Mouse (Mus musculus) WW6 (cell line): ENCODE results near the gene Ccdc113.

Source experiments
- DNase-seq: peaks from one replicate; pipeline ENCODE4 v3.0.0-alpha.2; 2013; ENCODE audit warnings: low read depth, low spot score

Ccdc113 gene

DNA sequence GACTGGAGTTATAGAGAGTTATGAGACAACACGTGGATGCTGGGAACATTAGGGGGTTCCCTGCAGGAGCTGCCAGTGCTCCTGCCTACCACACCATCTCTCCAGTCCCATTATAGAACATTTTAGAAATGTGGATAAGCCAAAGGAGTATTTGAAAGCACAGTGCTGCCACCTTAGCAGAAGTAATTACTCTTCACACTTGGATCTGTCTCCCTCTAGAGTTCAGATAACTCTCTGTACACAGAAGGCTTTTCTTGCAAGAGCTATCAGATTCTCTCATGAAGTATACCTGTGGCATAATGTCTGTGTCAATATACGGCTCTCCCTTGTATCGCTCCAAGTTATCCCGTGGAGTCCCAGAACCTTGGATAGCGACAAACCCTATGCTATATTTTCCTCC lies 5.6 kb downstream of the Ccdc113 start:
- no peak for DNase-seq

DNA sequence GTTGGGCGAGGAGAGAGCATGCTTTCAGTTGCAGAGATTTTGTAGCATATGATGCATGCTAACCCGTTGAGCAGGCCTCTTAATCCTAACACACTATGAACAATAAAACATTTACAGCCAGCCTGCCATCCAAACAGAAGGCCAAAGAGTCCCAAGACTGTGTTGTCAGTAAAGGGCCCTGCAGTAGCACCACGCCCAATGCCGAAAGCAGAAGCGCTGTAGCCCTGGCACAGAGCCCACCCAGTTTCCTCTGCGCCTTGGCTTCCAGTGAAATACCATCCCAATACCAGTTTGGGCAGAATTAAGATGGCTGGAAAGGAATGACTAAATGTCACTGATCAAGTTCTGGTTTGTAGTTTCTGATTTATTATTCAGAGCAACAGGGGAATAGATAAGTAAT lies 8.3 kb downstream of the Ccdc113 start:
- no peak for DNase-seq

- DNase-seq, result no peak
Observed at GRCm38 (mm10) chr8:95543065-95543464, 9.2 kb downstream of the Ccdc113 start.

DNA sequence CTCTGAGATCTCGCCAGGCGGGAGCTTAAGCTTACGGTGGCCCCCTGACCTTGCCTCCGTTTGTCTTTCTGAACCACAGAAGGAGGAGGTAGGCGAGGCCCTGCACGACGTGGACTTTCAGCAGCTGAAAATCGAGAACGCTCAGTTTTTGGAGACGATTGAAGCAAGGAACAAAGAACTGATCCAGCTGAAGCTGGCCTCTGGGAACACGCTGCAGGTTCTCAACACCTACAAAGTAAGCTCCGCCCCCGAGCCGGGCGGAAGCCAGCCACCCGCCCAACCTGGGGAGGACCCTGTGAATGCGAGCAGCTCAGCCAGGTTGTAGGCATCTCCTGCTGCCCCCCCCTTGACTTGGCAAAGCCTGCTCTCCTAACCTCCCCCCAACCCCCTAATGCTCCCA lies 11.9 kb downstream of the Ccdc113 start:
- no peak for DNase-seq

- DNase-seq, result no peak
Observed at GRCm38 (mm10) chr8:95546986-95547385, 13.1 kb downstream of the Ccdc113 start.

DNA sequence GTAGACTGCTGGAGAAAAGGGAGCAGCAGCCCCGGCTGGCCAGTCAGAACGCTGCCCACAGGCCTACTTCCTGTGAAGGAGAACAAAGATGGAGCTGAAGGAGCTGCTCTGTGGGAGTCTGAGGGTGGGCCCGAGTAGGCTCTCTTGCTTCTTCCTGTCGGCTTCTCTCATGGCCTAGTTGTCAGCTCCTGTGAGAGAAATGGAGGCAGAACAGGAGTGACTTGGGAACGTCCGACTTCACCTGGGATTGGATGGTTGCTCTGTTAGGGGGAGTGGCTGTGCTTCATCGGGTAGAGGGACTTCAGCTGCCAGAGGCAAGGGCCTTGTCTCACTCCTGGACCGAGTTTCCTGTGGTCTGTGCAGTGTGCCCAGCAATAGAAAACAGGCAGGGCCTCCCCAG lies 14.0 kb downstream of the Ccdc113 start:
- no peak for DNase-seq

DNA sequence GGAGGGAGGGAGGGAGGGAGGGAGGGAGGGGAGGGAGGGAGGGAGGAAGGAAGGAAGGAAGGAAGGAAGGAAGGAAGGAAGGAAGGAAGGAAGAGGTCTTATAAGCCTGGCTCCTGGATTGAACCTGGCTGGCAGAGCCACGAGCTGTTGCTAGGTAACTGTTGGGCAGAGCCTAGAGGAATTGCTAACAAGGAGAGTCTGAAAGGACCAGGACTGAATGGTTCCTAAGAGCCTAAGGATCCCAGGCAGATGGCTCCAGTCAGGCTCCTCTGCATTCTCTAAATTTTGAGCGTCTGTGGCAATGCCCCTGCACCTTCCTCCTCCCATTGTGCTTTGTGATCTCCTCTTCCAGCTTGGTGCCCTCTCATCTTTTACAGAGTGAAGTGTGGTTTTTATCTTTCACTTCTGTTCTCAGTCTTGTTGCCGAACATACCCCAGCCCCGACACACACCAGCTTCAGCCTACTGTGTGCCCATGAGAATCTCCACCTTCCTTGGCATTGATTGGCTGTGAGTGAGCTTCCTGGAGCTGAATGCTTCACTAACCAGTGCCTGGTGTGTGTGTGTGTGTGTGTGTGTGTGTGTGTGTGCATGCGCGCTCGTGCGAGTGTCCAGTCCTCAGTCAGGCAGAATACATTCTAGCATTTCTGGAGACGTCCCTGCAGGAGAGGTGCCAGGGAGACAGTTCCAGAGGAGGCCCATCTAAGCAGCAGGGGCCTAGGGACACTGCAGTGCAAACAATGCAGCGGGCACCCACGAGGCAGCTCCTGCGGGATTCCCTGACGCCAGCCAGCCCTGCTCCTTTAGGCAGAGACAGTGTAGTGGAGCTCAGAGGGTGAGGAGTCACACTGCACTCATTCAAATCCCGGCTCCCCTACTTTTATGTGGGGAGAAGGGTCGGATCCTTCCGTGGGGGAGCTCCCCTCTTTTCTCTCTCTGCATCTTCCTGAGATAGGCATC lies 16.3 kb downstream of the Ccdc113 start:
- DNase-seq, result no peak

- DNase-seq, result no peak
Observed at GRCm38 (mm10) chr8:95551577-95551976, 17.7 kb downstream of the Ccdc113 start.

DNA sequence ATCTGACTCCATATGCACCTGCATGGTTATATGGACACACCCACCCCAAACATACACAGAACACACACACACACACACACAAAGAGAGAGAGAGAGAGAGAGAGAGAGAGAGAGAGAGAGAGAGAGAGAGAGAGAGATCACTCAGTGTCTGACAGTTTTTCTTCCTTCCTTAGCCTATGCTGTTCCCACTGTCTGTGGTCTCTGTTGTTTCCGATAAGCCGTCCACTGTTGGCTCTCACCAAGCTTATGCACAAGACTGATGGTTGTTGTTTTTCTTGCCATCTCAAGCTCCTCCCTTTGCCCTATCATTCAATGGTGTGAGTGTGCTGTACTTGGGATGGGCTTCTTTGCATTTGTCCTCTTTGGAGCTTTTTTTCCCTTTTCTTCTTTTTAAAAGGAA lies 22.1 kb downstream of the Ccdc113 start:
- DNase-seq, result no peak

DNA sequence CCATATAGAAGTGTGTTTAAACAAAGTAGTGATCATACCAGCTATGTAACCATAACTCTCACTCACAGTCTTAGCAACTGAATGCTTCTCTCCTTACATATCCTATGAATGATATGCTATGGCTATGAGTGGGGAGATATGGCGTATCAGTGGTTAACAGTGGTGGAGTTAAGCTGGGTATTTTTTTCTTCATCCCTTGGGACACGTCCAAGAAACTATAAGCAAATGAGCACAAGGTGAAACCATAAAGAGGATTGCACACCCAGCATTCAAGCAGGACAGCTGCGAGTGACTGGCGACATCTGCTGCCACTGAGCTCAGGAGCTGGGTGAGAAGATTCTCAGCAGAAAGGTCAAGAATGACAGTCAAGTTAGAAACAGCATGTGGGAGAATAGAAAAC lies 32.3 kb downstream of the Ccdc113 start:
- DNase-seq, result no peak

GRCm38 (mm10) chr8:95566809-95567208 lies 32.9 kb downstream of the Ccdc113 start:
- no peak for DNase-seq

DNA sequence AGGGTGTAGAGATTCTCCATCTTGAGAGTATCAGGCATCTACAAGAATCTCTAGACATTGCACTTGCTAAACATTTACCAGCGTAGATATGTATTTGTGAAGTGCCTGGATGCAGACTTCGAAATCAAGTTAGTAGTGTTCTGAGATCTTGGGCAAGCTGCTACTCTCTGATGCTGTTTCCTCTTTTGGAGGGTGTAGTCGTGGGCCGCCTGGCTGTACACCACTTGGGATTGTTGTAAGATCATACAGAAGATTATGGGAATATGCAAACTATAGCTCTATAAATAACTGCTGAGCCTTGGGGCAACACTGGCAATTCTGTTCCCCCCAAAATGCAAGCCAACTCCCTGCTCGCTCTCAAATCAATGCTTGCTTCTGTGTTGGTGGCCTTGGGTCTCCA lies 39.3 kb downstream of the Ccdc113 start:
- no peak for DNase-seq

DNA sequence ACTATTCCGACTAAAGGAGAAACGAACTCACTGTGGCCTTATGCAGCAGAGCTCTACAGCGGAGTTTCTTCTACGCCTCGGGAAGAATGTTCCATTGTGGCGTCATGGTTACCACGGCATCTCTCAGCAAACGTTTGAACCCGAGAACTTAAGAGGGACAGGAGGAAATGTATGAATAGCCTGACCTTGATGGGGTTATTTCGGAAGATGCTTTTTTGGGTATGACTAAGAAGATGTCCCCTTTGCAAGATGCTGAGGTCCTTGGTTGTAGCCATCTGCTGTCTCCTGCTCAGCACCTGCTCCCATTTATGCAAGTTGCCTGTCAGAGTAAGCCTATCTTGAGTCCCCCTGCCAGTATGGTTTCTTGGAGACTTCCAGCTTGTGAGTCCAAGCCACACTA lies 42.4 kb downstream of the Ccdc113 start, which contains the start of gene Prss54:
Prss54 (minus strand) TSS at position 101 of the 400 bp plus-strand sequence.
- no peak for DNase-seq

DNA sequence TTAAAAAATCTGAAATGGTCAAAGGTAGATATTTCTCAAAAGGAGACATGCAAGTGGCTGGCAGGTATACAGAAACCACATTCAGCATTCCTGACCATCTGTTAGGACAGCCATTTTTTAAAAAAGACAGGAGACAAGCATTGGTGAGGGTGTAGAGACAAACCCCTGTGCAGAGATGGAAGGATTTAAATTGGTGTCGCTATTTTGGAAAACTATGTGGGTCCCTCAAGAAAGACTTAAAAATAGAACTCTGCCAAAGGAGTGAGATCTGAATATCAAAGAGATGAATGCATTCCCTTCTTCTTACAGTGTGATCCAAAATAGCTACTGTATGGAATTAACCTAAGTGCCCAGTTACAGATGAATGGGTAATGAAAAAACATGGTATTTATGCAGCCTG lies 53.5 kb downstream of the Ccdc113 start:
- DNase-seq, result no peak

GRCm38 (mm10) chr8:95589282-95589681 lies 55.4 kb downstream of the Ccdc113 start:
- no peak for DNase-seq

- no peak for DNase-seq
Observed at GRCm38 (mm10) chr8:95590539-95590938, 56.7 kb downstream of the Ccdc113 start.

GRCm38 (mm10) chr8:95592131-95592780 lies 58.4 kb downstream of the Ccdc113 start:
- no peak for DNase-seq

DNA sequence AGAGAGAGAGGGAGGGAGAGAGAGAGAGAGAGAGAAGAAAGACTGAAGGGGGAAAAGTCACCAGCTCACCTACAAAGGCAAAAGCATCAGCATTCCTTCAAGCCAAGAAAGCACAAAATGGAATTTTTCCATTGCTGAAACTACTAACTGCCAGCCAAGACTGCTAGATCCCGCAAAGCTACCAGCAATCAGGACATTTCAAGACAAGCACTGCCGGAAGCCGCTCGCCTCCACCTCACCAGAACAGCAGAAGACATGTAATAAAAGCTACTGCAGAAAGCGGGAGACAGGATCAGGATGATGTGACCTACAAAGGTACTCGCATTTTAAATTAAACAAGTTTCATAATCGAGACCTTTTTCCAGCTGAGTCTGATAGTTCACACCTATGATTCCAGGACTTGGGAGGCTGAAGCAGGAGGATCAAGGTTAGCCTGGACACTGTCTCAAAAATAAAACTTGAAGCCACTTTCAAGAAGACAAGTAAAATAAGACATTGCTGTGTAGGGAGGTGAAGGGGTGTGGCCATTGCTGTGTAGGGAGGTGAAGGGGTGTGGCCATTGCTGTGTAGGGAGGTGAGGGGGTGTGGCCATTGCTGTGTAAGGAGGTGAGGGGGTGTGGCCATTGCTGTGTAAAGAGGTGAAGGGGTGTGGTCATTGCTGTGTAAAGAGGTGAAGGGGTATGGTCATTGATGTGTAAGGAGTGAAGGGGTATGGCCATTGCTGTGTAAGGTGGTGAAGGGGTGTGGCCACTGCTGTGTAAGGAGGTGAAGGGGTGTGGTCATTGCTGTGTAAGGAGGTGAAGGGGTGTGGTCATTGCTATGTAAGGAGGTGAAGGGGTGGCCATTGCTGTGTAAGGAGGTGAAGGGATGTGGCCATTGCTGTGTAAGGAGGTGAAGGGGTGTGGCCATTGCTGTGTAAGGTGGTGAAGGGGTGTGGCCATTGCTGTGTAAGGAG lies 59.8 kb downstream of the Ccdc113 start:
- DNase-seq, result peak; percentile 62

- no peak for DNase-seq
Observed at GRCm38 (mm10) chr8:95595131-95595530, 61.2 kb downstream of the Ccdc113 start.

DNA sequence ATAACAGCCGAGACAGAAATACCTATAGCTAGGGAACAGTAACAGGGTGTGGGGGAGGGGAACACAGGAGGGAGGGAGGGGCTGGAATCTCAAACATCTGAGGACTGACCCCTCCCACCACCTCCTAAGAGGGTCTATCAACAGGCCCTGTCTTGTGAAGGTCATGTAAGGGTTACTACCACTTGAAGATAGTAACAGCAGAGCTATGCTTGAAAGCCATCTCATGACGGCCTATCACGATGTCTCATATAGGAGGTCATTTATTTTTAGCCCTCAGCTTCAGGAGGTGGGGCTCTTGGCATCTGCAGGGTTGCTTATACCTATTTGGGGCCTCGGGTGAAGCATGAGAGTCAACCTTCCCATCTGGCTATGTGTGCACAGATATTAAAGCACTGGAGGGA lies 63.0 kb downstream of the Ccdc113 start:
- DNase-seq, result peak; percentile 53

- peak; percentile 63 for DNase-seq
Observed at GRCm38 (mm10) chr8:95599861-95600260, 66.0 kb downstream of the Ccdc113 start.

GRCm38 (mm10) chr8:95601306-95601705 lies 67.4 kb downstream of the Ccdc113 start:
- DNase-seq, result peak; percentile 48
